Mouse (Mus musculus): ENCODE data around the gene Def8. TPM values are rescaled to one million over a fixed set of nuclear protein-coding genes. Genes with fewer than 3 reads are reported as not detected.

Gene Def8
- polyA plus RNA-seq, 1 experiment: 6.4 TPM

DNA sequence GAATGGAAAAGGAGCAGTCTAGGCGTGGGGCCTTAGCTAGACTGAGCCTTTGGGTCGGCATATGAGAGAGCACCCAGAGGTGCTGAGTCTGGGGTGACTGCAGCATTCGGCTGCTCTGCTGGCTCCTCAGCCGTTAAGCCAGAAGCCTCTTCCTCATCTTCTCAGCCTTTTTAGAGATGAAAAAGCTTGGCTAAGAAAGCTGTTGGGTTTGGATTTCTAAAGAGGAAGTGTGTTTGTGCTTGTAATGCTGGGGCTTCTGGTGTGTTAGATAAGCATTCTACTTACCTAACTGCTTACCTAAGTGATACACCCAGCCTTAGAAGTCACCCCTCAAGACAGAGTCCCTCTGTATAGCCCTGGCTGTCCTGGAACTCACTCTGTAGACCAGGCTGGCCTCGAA is 27.5 kb downstream of the Def8 start:
- TF ChIP-seq GATA1 (IDR thresholded peaks at IDR 0.05; ENCODE audit: low read length): no peak

DNA sequence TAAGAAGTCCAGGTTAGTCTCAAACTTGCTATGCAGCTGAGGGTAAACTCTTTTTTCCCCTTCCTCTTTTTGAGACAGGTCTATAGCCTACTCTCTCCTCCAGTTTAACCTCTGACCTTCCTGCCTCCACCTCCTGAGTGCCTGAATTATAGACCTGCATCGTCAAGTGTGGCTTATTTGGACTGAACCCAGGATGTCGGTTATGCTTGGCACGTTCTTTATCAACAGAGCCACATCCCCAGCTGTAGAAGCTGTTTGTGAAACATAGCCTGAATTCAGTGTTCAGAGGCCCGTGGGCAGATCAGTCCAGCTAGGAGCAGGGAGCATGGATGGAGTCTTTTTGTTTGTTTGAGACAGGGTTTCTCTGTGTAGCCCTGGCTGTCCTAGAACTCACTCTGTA is 28.8 kb downstream of the Def8 start:
- no peak for TF ChIP-seq GATA1 (IDR thresholded peaks at IDR 0.05; ENCODE audit: low read length)

DNA sequence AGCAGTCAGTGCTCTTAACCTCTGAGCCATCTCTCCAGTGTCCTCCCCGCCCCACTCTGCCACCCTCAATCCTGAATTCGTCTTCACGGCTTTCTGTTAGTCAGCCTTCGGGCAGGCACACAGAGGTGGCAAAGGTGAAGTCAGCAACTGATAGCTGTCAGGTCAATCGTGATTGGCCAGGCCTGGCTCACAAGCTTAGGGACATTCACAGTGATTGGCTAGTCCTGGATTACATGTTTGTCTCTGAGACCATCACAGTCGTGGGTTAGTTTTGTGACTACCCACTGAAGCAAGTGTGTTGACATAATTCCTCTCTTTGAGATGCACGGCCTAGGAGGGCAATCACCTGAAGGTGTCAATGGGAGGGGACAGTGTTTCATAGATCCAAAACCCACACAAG is 30.0 kb downstream of the Def8 start:
- no peak for TF ChIP-seq GATA1 (IDR thresholded peaks at IDR 0.05; ENCODE audit: low read length)

DNA sequence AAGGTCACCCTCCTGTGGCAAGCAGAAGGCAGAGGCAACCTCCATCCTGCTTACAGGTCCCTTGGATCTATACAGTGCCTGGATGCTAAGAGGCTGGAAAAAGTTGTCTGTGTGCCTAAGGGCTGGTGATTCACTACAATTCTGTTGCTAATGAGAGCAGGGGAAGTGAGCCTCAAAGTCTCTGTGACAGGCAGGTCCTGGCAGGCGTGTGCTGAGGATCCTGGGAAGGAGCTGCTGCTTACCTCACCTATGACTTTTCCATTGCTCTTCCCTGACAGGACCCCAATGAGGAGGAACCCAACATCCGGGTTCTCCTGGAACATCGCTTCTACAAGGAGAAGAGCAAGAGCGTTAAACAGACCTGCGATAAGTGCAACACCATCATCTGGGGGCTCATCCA is 30.6 kb downstream of the Def8 start:
- no peak for TF ChIP-seq GATA1 (IDR thresholded peaks at IDR 0.05; ENCODE audit: low read length)

DNA sequence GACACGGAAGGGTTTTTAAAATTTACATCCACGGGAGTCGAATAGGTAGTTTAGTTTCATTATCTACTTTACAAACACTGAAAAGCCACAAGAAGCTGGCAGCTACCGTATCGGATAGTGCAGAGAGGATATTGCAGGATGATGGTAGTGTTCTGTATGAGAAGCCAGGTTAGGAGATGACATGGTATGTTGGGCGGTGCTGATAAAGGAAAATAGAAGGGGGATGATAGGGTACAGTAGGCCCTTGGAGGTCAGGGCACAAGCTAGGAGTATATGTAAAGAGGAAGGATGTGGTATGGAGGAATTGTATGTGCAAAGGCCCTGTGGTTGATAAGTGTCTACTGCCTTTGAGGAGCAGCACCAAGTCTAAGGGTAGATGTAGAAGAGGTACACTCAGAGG is 31.2 kb downstream of the Def8 start:
- no peak for TF ChIP-seq GATA1 (IDR thresholded peaks at IDR 0.05; ENCODE audit: low read length)

DNA sequence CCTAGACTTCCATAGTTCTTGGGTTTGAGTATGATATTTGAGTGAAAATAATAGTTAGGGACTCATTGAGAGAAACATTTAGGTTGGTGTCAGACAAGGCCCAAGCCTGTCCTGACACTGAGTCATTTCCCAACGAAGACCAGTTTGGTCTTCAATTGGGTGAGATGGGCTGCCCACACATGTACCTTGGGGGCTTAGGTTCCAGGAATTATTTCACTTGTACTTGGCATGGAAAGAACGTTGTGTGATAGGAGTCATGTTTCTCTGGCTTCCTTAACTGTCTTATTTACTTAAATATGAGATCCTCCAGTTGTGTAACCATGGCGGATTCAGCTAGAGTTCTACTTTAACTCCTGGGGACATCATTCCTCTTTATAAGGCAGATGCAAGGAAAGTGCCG is 40.3 kb downstream of the Def8 start:
- no peak for TF ChIP-seq GATA1 (IDR thresholded peaks at IDR 0.05; ENCODE audit: low read length)

DNA sequence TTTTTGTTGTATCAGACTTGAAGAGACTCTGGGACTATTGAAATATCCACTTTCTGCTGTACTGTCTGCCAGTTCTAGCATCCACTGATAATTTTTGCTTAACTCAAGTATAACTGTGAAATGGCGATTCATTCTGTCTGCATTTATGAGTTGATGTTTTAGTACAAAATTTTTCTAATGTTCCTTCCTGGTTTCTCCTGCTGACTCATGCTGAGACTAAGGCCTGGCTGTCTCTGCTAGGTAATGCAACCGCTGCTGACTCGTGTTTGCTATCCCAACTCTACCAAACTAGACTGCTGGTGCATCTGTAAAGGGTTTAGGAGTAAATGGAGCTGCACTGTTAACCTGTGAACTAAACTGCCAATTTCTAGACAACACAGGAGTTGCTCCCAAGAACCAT is 44.1 kb downstream of the Def8 start:
- TF ChIP-seq GATA1 (IDR thresholded peaks at IDR 0.05; ENCODE audit: low read length): no peak

DNA sequence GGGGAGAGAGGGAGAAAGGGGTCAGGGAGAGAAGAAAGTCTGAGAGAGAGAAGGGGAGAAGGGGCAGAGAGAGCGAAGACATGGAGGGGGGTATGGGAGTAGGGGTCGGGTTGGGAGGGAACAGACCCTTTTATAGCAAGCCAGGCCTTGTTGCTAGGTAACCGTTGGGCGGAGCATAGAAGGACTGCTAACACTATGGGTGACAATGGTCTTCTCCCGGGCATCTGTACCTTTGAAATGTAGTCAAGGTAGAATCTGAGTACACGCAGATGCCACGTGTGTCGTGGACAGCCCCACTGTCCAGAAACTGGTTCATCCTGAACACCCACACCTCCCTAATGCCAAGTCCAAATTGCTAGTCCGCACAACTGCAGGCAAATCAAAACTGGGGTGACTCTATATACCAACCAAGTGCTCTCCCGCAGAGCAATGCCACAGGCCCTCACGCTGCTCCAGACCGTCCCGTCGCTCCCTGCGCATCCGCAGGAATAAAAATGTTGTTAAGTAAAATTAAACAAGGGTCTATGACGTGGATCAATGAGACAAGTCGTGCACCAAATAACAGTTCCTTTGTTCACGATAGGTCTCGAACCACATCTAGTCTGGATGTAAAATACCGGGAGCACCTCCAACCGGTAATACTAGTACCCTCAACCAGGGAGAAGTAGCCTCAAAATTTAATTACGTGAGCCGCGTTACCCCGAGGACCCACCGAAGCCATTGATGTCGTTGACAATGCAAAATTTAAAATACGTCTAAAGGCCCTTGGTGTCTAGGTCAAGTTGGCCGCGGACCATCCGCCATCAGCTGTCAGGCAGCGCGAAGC is 53.8 kb downstream of the Def8 start:
- TF ChIP-seq GATA1 (IDR thresholded peaks at IDR 0.05; ENCODE audit: low read length): no peak

DNA sequence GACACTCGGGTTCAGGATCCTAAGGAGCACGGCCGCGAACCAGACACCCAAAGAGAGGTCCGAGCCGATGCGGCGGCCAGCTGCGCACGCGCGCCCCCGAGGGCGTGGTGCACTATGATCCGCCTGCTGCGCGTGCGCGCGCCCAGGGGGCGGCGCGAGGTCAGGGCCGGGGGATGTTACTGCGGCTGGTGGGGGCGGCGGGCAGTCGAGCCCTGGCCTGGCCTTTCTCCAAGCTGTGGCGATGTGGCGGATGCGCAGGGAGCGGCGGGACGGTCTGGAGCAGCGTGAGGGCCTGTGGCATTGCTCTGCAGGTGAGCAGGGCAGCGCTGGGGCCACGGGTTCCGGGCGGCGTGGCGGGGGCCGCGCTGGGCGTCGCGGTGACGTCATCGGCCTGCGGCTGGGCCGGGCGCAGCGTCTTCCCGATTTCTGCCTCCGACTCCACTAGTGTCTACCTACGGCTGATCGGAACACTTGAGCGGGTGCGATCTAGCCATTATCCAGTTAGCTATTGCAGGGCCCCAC is 54.5 kb downstream of the Def8 start, which contains the start of gene Afg3l1:
Afg3l1 (plus strand) TSS at position 167 of the 522 bp plus-strand sequence.
- TF ChIP-seq GATA1 (IDR thresholded peaks at IDR 0.05; ENCODE audit: low read length): no peak

DNA sequence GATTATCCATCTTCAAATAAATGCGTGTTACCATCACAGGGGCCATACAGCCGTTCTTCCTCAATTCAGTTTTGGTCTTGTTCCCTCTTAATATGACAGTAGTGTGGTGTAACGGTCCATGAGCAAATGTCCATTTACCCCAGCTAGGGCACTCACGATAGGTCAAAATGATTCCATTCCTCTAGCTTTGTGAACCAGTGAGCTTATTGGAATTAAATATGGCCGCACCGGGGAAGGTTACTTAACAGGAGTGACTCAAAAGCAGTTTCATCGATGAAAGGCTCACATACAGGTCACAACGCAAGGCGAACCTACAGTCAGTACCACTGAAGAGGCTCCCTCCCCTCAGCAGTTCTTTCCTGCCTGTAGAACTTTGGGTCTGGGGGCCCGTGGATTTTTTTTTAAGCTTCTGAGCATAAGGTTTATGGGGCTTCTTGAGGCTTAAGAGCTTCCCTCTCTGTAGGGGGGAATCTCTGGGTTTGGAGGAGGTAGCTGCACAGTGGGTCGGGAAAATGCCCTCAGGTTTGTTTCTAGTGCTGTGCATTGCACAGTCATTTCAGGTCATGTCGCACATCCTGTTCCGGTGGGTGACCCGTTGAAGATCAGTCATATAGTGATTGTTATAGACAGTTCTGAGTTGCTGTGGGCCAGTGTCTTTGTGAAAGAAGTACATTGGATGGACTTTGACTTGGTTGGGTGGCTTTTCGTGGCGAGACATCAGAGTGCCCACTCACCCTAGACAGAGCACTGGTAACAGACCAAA is 55.3 kb downstream of the Def8 start:
- TF ChIP-seq GATA1 (IDR thresholded peaks at IDR 0.05; ENCODE audit: low read length): no peak

DNA sequence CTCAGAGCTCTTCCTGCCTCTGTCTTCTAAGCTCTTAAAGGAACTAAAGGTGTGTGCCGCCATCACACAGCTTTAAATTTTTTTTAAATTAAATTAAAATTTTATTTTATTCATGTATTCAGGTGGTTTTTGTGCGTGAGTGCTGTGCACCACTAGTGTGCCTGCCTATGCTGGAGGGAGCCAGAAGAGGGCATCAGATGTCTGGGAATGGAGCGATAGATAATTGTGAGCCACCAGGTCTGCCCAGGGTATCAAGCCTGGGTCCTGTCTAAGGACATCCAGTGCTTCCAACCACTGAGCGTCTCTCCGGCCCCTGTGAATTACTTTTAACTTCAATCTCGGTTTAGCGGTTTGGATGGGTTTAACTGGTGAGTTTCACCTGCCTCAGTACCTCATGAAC is 59.3 kb downstream of the Def8 start:
- TF ChIP-seq GATA1 (IDR thresholded peaks at IDR 0.05; ENCODE audit: low read length): no peak

DNA sequence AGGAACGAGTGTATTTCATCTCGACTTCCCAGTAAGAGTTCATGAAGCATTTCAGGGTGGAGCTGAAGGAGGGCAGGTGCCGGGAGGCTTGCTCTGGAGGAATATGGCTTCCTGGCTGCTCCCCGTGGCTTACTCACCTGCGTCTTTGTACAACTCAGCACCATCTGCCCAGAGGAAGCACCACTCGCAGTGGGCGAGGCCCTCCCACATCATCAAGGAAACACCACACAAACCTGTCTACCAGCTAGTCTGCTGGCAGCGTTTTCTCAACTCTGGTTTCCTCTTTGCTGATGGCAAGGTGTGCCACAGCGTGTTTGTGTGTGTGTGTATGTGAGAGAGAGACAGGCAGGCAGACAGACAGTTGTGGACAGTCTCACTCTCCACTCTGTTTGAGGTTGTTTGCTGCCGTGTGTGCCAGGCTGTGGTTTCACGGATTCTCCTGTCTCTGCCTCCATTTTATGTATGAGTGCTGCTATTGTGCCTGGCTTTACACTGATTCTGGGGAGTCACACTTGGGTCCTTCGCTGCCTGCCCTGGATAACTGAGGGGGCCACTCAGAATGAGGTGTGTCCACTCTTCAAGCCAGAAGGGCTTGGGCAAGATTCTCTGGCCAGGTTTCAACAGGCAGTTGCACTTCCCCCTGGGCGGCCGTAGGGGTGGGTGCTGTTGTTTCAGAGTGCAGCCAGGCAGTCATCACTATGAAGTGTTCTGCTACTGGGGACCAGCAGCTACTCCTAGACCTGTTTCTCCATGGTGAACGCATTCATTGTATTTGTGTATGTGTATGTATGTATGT is 68.2 kb downstream of the Def8 start:
- no peak for TF ChIP-seq GATA1 (IDR thresholded peaks at IDR 0.05; ENCODE audit: low read length)

DNA sequence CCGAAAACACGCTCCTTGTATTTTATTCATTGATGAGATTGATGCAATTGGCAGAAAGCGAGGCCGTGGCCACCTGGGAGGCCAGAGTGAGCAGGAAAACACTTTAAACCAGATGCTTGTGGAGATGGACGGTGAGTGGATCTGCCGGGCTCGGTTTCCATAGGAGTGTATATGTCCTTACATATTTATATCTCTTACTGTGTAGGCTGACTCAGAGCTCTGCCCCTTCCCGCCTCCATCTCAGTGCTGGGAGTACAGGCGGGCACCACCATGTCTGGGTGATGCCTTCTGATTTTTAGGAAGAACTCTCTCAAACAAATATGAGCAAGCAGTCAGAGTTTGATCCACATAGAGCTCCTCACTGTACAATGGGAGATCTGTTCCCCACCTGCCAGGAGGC is 69.6 kb downstream of the Def8 start:
- no peak for TF ChIP-seq GATA1 (IDR thresholded peaks at IDR 0.05; ENCODE audit: low read length)

DNA sequence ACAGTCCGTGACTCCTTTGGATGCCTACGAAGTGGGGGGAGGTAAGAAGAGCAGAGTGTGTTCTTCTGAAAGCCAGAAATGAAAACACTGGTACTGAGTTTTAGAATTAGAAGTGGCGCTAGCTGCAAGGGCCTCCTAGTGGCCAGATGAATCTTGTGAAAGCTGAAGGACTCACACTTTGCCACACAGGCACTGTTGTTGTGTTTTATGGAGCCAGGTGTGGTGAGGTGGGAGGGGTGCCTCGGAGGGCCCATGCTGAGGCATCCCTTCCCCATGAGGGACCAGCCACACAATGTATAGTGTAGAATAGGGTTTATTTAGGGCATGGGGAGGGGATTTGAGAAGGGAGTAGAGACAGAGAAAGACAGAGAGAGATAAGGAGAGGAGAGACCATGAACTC is 74.4 kb downstream of the Def8 start:
- TF ChIP-seq GATA1 (IDR thresholded peaks at IDR 0.05; ENCODE audit: low read length): no peak

DNA sequence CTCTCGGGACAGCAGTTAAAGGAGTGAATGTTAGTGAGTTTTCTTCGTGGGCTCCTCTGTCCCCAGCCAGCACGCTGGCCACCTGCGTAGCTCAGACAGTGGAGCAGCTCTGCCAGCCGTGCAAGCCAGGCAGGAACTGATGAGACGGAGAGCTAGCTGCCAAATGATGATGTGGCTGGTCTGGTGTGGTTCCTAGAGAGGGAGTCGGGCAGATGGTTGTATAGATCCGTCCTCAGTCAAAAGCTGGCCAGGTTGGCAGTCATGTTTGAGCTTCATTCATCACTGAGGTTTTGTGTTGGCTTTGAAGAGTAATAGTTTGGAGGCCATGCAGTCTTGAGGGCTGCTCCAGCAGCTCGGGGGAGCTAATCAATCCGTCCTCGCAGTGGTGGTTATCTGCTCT is 75.6 kb downstream of the Def8 start:
- TF ChIP-seq GATA1 (IDR thresholded peaks at IDR 0.05; ENCODE audit: low read length): no peak

DNA sequence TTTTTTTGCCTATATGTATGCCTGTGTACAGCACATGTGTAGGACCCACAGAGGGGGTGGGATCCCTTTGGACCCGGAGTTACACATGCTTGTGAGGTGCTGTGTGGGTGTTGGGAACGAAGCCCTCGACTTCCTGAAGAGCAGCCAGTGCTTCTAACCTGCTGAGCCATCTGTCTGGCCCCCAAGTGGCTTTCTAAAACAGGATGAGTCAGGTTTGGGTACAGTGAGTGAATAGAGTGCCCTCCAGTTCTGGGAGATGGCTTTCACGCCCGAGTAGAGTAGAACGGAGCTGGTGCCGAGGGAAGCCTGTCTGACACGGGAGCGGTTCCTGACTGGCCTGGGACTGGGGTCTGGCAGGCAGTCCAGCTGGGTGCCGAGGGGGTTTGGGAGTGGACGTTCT is 76.2 kb downstream of the Def8 start:
- TF ChIP-seq GATA1 (IDR thresholded peaks at IDR 0.05; ENCODE audit: low read length): no peak
